Mouse (Mus musculus): ENCODE measurements around the gene Krt13. TPM values are rescaled to one million over a fixed set of nuclear protein-coding genes. Genes with fewer than 3 reads are reported as not detected.

The Krt13 gene
- total RNA-seq (2023): not detected

DNA sequence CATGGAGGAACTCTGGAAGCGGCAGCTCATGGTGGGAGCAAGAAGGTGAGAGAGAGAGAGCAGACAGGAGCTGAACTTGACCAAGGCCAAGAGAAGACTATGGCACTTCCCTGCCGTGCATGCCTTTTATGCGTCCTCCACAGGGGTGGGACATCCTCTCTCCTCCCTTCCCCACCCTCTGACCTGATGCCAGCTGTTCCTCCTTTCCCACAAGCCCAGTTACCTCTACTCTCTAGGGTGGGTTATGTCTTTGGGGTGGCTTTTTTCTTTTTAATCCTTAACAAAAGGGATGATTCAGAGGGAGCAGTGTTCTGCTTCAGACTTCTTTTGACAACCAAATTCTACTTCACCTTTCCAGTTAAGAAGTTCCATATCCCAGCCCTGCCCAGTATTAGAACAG is at the start of gene Krt13:
Gene Krt13 (minus strand): TSS at position 101 of the 400 bp plus-strand sequence.

DNA sequence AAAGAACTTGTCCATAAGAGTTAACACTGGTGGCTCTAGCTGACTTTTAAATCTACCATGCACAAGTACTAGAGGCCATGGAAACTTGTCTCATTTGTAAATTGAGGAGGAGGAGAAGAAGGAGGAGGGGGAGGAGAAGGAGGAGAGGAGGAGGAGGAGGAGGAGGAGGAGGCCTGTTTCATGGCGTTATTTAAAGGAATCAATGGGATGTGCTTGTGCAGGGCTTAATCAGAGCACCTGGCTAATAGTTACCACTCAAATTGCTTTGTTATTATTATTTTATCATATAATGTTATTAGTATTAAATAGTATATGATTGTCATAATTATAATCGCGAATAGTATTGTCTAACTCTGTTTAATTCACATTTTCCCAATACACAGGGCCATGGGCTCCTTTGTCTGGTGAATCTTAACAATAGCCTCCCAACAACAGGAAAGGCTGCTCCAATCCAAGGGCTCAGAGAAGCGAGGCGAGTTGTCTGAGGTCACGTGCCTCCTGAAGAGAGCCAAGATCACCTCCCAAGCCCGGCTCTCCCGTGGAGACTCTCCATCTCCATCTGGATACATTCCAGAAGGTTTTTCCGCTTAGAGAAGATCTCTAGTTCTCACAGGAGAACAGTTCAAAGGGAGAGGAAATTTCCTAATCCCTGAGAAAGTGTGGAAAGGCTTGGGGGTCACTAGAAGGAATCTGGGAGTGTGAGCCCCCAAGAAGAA is 27.4 kb upstream of the Krt13 start, which contains the start of gene Krt19:
Gene Krt19 (minus strand): TSS at position 51 of the 716 bp plus-strand sequence.

DNA sequence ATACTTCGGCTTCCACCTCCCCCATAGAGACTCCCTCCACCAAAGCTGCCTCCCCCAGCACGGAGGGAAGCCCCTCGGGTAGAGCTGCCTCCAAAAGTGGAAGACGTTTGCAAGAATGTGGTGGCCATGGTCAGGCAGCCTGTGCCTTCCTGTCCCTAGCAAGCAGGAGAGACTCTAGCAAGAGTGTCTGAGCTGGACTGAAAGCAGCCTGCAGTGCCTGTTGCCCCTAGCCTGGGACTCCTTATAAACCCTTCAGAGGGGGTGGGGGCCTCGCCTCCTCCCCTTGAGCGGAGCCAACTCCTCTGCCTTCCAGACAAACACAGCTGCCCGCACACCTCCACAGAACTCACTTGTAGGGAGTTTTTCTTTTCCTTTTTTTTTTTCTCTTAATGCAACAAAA is 14.4 kb upstream of the Krt13 start, which contains the start of gene Krt15:
Gene Krt15 (minus strand): TSS at position 198 of the 400 bp plus-strand sequence.

DNA sequence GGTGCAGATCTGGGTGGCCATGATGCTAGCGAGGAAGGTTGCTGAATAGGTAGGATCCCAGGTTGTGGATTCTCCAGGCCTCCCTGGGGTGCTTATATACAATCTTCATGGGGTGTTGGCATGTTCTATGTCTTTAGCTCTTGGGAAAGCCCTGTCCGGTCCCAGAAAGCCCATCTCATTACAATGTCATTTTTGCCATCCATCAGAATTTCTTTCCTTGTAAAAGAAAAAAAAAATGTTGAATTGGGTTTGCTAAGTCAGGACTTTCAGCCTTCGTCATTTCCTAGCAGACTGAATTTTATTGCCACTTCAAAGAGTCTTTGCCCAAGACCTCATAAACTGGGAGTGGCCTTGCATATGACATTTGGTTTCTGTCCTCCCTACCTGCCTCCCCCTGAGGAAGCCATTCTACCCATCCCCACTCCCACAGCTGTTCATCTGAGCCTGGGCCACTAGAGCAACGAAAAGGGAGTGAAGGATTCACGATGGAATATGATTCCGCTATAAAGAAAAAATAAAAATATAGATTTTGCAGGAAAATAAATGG is 15.7 kb downstream of the Krt13 start, which contains the start of gene Krt36:
Gene Krt36 (minus strand): TSS at position 51 of the 547 bp plus-strand sequence.

DNA sequence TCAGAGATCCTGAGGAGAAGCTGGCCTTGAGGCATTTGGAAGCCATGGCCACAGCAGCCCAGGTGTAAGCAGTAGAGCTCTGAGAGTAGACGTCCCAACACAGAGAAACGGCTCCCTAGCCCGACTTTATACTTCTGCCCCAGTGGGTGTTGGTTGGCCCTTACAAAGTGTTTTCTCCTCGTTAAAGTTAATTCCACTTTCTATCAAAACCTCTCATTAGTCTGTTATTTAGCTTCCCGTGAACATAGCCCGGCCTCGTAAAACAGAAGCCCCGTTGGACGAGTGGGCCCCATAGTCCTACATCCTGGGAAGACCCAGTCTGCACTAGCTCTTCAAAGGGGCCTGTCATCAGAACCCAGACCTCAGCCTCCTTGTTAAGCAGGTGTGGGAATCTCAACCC is 25.2 kb downstream of the Krt13 start, which contains the start of gene Krt35:
Gene Krt35 (minus strand): TSS at position 101 of the 400 bp plus-strand sequence.

DNA sequence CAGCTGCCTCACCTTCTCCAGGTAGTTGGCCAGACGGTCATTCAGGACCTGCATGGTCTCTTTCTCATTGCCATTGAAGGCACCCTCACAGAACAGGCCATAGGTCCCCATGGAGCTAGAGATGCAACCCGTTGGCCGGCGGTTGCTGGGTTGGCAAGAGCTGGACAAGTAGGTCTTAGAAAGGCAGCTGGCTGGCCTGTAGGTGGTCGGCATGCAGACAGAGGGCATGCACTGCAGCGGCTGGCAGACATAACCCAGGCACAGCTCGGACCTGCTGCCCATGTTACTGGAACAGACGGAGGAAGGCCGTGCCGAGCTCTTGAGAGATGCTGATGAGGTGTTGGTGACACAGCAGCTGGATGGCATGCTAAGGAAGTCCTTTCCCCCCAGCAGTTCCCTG is 33.5 kb downstream of the Krt13 start, which contains the start of gene Krt32:
Gene Krt32 (minus strand): TSS at position 366 of the 400 bp plus-strand sequence.

Other genes starting within 250 kb of the Krt13 start
- not detected for gene Krtap9-1, start 248.2 kb downstream of the Krt13 start, total RNA-seq (2023)
- not detected for gene Gm11567, start 242.4 kb downstream of the Krt13 start, total RNA-seq (2023)
- gene Krtap31-1, start 213.6 kb downstream of the Krt13 start, total RNA-seq (2023): not detected
- not detected for gene Gm11565, start 206.8 kb downstream of the Krt13 start, total RNA-seq (2023)
- gene Krtap31-2, start 185.3 kb downstream of the Krt13 start, total RNA-seq (2023): not detected
- gene Krtap9-5, start 173.1 kb downstream of the Krt13 start, total RNA-seq (2023): not detected
- not detected for gene Krtap29-1, start 142.5 kb downstream of the Krt13 start, total RNA-seq (2023)
- gene Krtap16-1, start 135.0 kb downstream of the Krt13 start, total RNA-seq (2023): not detected
- gene Krtap17-1, start 127.6 kb downstream of the Krt13 start, total RNA-seq (2023): not detected
- gene Krt33a, start 105.4 kb downstream of the Krt13 start, total RNA-seq (2023): not detected
- gene Krt33b, start 91.7 kb downstream of the Krt13 start, total RNA-seq (2023): not detected
- gene Krt34, start 80.0 kb downstream of the Krt13 start, total RNA-seq (2023): not detected
- not detected for gene Krt31, start 71.0 kb downstream of the Krt13 start, total RNA-seq (2023)
- gene Krt32, start 33.3 kb downstream of the Krt13 start, total RNA-seq (2023): not detected
- not detected for gene Krt35, start 25.3 kb downstream of the Krt13 start, total RNA-seq (2023)
- not detected for gene Krt36, start 15.9 kb downstream of the Krt13 start, total RNA-seq (2023)
- not detected for gene Krt15, start 14.4 kb upstream of the Krt13 start, total RNA-seq (2023)
- 4.8 TPM for gene Krt19, start 27.1 kb upstream of the Krt13 start, total RNA-seq (2023)
- gene Krt9, start 71.7 kb upstream of the Krt13 start, total RNA-seq (2023): not detected
- not detected for gene Krt14, start 86.0 kb upstream of the Krt13 start, total RNA-seq (2023)
- not detected for gene Krt16, start 127.3 kb upstream of the Krt13 start, total RNA-seq (2023)
- not detected for gene Krt17, start 139.5 kb upstream of the Krt13 start, total RNA-seq (2023)
- not detected for gene Krt42, start 148.3 kb upstream of the Krt13 start, total RNA-seq (2023)
- gene Eif1, start 198.3 kb upstream of the Krt13 start, total RNA-seq (2023): 2,248 TPM
- not detected for gene Gast, start 212.8 kb upstream of the Krt13 start, total RNA-seq (2023)
- 0.86 TPM for gene Hap1, start 234.6 kb upstream of the Krt13 start, total RNA-seq (2023)